Mouse (Mus musculus) gastrocnemius, postnatal 25 days (tissue): Measurements from ENCODE around the gene Zcchc7. TPM values are rescaled to one million over a fixed set of nuclear protein-coding genes. Genes with fewer than 3 reads are reported as not detected.

Experiments used
- DNase-seq: peaks from one replicate; pipeline ENCODE4 v3.0.0; 2022
- long read RNA-seq, 2 experiments: library from polyadenylated mRNA; stranded (forward); transcript quantifications; one replicate each; pipeline ENCODE4 v2.0.0; 2021
- total RNA-seq, 2 experiments: library from RNA; stranded (reverse); gene quantifications; 1 replicate in 1 of 2; 2 replicates in 1 of 2; pipeline ENCODE4 v1.2.3; 2021

Zcchc7 gene
- total RNA-seq, result 10 to 100 TPM; 13.7 to 16.3 TPM
- long read RNA-seq, experiment 1, partial matches to known transcripts, result 0 of 6 reads
- long read RNA-seq, experiment 1, other reads (novel, unspliced or antisense), result 6 of 6 reads
- long read RNA-seq, experiment 2, full-length matches to known transcripts, result 2 of 4 reads
- long read RNA-seq, experiment 2, partial matches to known transcripts, result 0 of 4 reads
- long read RNA-seq, experiment 2, other reads (novel, unspliced or antisense), result 2 of 4 reads

DNA sequence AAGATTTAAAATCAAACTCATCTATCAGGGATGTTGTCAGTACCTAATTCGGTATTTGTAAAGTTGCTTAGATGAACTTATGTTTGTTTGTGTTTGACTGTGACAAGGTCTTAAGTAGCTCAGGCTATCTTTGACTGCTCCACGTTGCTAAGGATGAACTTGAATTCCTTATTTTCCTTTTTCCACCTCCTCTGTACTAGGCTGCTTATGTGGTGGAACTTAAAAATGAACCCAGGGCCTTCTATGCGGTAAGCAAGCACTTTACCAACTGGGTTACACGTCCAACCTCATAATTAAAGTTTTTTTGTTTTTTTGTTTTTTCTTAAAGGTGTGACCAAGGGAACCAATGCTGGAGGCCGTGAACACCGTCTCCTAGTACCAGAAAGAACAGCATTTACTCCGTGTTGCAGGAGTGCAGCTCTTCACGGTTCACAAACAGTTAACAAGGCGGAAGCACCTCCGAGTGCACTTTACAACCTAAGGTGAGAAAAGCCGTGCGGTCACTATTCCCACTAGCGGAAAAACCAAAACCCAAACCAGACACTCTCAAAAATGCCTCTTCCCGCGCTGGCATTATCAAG lies at the start of gene Zcchc7:
Zcchc7 (plus strand) TSS at position 325 of the 581 bp plus-strand sequence.
- DNase-seq, result no peak

DNA sequence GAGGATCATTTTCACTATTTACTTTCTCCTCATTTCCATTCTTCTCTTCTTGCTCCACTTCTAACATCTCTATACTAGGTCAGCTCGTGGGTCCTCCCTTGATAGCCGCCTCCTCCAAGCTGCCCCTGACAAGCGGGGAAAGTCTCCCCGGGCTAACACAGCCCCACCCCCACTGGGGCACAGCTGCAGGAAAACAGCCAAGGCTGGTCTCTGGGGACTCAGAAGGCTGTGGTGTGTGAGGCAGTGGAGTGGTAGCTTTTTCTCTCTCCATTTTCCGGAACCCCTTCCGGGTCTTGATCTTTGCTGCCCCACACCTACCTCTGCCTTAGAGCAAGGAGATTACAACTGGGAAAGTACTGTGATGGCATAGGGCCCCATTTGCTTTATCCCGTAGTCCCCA lies 49.7 kb upstream of the Zcchc7 start:
- DNase-seq, result no peak

DNA sequence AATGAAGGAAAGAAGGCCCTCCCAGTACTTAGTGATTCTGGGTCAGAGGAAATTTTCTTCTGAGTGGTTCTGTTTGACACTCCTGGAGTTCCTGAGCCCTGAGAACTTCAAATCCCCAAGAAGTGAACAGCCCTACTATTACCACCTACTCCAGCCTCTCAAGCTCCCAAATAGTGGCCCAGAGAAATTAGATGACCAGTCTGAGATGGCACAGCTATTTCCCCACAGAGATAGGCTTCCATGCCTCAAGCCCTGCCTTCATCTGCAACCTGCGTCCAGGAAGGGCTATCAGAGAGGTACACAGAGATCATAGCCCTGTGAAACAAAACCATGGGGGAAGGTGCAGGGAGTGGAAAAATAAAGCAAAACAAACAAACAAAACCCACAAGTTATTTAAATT lies 48.8 kb upstream of the Zcchc7 start:
- no peak for DNase-seq

DNA sequence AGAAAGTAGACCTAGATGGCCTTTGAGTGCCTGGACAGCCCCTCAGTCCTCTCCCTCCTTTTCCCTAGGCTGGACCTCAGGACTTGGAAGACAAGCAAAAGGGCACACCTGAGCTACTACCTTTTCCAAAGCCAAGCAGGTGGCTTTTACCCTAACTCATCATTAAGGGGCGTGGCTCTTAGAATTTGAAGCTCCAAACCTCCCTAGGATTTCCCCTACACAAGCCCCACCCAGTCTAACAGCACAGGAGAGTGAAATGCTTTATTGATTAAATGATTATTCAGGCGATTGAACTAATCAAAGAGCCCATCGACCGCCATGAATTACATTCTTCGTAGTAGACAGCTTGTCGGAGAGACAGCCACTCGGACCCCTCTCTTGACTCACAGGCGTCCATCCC lies 47.4 kb upstream of the Zcchc7 start:
- DNase-seq, result no peak

DNA sequence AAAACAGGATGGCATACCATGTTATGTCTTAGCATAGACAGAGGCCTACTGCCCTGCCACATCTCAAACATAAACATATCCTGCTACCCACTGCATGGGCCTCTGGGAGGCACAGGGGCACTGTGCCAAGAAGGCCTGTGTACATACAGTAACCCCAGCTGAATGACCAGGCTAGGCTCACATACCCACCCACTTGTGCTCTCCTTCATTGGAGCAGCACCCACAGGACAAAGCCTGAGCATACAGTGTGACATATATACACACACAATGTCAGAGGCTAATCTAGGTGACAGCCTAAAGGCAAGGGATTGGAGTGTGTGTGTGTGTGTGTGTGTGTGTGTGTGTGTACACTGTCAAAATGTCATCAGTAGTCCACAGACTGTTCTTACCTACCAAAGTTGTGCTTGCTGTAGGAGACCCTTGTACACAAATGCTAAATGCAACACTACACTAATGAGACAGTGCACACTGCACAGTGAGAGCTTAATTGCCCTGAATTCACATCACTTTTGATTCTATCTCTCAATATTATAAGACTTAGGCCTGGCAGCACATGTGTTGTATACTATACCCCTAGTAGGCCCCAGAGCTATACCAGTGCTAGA lies 46.5 kb upstream of the Zcchc7 start:
- DNase-seq, result no peak

DNA sequence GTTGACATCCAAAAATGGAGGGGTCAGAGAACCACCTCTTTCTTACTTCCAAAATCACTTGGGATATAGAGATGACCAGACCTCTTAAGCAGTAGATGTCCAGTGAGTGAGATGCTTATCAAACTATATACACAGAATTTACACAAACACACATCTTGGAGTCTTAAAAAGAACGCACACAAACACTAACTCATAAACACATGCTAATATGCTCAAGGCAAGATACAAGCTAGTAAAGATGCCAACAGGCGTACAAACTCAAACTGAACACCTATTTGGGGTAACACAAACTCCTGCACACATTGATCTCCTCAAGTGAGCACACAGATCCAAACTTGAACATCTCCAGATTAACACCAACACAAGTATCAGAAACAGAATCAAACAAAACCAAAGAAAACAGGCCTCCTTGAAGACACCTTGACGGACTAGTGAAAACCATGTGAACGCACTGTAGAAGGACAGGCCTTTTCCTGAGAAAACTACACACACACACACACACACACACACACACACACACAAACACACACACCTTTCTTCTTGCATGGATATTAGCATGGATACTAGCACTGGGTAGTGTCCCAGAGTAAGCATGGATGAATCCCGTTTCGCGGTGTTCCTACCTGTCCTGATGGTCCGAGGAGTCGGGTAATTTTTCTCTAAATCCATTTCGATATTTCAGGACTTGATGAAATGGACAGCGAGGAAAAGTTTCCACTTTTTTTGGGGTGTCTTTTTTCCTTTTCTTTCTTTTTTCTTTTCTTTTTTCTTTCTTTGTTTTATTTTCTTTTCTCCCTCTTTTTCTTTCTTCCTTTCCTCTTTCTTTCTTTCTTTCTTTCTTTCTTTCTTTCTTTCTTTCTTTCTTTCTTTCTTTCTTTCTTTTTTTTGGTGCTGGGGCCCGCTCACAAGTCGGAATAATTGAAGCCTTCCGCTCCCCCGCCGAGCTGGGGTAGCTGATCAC lies 45.7 kb upstream of the Zcchc7 start, which contains the start of gene Pax5:
Pax5 (minus strand) TSS at position 748 of the 961 bp plus-strand sequence.
- no peak for DNase-seq

DNA sequence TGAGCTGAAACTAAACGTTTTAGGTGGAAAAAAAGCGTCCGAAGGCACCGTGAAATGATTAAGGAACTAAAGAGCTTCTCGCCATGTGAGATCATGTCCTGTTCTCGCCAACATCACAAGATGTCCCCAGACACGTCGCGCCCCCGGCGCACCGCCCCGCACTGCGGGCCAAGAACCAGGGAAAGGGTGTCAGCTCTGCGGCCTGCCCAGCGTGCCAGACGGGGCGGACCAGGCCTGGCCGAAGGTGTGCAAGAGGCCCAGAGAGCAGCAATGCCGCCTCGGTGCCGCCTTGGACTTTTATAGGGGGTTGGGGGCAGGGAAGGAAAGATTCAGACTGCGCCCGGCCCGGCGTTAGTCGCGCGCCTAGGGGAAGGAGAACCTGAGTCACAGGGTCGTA lies 45.0 kb upstream of the Zcchc7 start:
- no peak for DNase-seq

DNA sequence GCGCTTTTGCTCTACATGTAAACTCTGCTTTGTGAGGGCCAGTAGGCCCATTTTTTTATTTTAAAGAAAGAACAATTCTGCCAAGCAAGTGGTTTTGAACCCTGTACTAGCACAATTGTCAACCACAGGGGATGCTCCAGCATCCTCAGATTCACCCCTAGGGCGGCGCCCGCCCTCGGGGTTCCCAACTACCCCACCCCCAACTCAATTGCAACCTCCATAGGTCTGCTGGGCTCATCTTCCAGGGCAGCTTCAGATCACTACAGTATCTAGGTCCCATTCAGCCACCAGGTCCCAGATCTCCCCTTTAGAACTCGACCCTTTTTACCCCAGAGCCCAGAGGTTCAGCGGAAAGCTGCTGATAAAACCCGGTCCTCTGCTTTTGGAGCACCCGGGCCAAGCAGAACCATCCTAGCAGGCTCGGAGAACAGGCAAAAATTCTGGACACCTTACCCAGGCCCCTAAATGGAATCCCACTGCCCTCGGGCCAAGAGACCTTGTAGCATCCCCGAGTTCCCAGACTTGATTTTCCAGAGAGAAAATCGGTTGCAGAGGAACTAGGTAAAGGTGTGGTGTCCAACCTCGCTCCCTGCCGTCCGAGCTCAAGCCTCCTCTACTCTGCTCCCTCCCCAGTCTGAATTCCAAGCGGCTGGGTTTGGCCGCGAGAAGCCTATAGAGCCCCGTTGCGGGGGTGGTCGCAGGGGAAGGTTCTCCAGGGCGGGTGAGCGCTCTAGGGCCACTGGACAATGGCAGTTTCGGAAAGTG lies 44.4 kb upstream of the Zcchc7 start:
- DNase-seq, result no peak

DNA sequence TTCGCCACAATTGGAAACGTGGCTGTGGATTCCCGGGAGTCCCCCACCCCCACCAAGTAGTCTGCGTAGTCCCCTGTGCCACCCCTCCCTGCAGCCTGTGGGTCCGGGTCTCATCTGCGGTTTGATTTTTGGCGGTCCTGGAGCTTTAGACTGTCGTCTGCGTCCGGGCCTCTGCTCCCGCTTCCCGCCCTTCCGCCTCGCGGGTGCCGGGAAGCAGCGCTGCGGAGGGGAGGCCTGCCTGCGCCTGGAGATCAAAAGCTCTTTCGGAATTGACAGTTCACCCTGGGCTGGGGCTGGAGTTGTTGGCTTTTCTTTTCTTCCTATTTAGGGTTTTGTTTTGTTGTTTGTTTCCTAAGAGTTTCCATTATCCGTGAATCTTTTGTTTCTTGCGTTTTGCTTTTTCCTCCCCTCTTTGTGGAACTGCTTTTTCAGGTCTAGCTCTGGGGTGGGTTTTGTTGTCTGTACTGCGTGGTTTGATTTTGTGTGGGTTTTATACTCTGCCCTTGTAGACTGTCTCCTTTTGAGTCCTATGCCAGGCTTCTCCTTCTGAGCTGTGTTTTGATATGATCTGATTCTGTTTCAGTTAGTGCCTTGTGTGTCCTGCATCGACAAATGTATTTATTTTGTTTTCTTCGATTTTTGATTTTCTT lies 43.5 kb upstream of the Zcchc7 start:
- DNase-seq, result no peak

DNA sequence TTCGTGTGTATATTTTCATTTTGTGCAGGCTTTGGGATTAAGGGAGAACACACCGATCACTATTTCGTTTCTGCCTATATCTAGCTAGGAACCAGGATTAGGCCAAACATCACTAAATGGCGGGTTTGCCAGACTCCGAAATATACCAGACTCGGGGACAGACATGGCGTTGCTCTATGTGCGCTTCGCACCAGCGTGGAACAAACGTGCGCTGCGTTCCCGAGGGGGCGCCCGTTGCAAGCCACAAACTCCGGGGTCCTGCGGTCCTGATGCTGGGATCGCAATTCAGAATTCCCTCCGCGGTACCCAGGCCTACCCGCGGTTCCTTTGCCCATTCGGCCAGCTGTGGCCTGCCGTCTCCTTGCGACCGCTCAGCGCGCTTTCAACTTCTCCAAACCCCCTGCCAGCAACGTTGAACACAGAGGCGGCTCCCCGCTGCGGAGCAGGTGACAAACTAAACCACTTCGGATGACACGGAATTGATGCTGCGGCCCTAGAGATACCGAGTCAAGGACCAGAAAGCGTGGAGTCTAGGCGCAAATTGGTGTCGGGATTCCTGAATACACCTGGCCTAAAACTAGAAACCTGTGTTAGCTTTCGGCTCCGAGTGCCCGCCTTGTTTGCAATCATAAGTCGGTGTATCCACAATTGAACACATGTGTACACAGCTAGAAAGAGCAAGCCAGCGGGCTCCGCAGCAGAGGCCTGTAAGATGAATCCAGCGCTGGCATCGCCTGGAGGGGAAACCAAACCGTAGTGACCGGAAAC lies 42.7 kb upstream of the Zcchc7 start:
- no peak for DNase-seq

DNA sequence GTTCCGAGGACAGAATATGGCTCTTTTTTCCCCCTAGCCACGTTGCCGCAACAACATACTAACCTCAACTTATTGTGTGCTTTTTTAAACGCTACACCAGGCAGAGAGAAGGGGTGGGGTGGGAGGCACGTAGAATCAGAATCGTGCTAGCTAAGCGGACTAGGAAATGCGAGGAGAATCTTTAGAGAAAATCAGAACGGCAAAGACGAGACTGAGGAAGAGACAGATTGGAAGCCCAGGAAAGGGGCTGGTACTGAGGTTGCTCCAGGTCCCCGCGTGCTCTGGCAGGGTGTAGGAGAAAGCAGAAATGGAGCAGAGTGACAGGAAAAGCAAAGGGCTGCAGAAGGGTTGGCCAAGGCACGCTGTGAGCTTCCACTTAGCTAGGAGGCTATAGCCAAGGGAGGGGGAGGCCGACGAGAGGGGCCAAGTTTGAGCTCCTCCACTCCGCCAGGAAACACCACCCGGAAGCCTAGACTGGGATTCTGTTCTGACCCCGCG lies 42.1 kb upstream of the Zcchc7 start:
- no peak for DNase-seq

DNA sequence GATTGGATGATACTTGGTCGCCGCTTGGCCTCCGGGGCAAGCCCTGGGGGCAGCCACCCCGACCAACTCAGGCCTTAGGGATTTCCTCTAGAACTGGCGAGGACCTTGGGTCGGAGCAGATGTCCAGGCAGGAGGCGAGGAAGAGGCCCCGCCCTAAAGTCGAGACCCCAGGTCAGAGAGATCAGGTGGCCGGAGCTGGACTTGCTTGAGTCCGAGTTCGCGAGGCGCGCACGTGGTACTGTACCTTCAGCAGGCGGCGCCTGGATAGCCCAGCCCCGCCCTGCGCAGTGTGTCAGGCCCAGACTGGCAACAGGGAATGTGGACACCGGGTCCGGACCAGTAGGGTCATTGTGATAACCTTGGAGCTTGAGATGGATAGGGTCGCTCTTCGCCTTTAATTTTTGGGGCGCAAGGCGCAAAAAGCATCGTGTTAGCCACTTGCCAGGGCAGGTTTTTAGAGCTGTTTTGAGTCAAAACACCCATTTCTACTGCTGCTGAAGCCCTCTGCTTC lies 41.5 kb upstream of the Zcchc7 start:
- DNase-seq, result no peak

DNA sequence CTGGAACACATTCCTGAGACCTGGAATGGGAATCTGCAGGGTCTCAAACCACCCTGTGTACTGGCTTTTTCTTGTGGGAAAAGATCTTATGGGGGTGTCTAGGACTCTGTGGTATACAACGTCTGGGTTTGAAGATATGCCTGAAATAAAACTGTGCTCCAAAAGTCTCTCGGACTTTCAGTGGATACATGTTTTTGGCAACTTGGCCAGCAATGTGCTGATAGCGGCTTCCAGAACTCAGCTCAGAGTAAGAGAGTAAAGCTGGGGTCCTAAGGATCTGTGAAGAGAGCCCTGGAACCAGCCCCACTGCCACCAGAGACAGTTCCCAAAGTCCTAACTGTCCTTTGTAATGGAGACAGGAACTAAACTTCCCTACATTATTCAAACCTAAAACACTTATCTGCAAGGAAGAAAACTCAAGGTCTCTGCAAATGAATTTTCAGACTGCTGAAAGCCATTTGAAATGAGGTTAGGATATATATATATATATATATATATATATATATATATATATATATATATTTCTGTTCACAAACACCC lies 40.0 kb upstream of the Zcchc7 start:
- DNase-seq, result no peak

DNA sequence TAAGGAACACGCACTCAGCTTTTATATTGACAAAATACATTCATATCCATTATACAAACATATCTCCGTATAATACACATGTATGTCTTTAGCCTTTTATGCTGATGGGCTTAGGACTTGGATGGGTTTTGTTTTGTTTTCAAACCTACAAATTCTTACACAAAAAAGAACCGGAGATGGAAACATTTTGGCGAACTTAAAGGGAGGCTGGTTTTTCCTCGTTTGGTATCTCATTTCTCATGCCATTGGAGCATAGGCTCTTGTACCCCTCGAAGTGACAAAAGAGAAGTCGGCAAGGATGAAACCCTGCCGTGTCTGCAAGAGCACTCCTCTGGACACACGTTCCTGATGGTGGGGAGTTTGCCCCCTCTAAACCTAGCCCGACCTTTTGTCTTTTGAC lies 39.3 kb upstream of the Zcchc7 start:
- no peak for DNase-seq

DNA sequence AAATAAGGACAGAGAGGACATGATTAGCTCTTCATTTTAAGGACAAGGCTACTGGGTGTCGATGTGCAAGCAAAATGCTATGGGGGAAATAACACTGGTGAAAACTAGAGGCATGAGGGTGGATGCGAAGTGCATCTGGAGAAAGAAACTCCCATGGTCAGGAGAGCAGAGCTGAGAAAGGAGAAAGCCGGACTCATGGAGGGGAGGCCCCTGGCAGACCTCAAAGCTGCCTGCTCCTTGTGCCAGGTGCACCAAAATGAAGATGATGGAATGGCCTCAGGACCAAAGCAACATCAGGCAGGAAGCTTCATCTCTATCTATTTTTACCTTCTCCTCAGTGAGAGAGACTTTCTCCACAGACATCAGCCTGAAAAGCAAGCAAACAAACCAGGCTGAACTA lies 38.0 kb upstream of the Zcchc7 start:
- DNase-seq, result no peak

DNA sequence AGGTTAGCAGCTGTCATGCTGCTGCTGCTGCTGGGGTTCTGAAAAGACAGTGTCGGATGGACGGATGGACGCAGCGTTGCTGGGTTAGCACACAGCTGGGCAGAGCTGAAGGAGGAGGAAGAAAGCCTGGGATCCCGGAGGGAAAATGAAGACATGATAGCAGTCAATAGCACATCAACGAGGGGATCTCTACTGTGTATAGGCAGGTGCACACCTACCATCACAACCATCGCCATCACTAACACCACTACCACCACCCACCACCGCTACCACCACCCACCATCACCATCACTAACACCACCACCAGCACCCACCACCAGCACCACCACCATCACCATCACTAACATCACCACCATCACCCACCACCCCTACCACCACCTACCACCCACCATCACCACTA lies 35.6 kb upstream of the Zcchc7 start:
- no peak for DNase-seq

DNA sequence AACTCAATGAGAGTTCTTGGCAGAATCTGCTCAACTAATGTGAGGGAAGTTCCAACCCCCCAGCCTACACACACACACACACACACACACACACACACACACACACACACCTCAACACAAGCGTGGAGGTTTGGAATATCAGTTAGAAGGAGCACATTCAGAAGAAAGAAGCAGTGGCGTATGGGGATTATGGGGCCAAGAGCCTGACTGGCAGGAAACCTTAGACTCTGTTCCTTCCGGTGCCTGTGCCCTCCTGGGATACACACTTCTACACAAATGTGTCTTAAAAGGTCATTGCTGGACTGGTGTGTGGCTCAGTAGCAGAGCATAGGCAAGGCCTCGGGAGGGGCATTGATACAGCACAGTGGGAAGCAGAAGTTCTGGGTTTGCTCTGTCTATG lies 34.4 kb upstream of the Zcchc7 start:
- no peak for DNase-seq

DNA sequence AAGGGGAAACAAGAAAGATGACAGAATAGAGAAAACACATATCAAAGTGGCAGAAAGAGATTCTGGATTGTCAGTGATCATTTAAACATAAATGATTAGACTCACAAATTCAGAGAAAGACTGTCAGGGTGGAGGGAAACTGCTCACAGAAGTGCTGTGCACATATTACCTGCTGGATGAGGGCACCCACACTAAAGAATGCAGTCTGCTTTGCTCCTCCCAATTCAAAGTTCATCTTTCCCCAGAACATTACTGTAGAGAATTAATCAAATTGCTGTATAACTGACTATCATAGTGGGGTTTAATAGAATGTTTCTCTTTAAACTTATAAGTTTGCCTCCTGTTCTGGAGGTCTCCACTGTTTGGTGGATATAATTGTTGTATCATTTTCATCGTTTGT lies 15.2 kb upstream of the Zcchc7 start:
- no peak for DNase-seq

DNA sequence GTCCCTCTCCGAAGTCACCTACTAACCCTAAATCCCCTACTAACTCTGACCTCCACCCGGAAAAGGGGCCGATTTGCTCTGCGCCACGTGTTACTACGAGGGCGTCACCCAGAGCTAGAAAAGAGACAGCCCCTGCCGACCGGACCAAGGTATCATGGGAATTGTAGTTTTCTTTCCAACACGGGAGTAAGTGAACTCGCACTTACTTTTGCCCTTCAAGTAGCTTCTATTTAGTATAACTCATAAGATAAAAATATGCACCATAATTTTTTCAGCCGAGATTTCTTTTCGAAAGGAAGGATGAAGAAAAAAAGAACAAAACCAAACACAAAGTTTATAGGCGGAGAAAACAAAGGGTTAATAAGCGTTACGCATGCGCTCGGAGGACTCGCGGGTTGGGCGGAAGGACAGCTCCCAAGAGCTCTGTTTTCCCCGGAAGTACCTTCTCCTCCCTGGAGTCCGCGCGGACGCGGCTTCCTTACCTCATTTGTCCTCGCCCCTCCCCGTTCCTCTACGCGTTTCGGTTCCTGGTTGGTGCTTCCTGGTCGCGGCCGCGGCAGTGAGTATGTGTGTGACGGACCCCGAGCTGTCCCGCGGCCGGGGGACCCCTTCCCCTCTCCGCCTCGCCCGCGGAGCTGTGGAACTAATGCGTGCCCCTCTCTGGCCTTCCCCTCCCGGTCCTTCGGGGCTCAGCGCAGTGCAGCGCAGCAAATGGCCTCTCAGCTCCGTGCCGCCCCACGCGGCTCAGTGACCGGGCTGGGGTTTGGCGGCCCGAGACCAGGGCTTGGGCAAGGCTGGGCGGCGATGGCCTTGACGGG lies 666 bp downstream of the Zcchc7 start:
- peak; percentile 91 for DNase-seq
